Mouse (Mus musculus) MEL-GATA-1-ER (cell line): ENCODE measurements around the gene Col3a1.

Experiments
- DNase-seq: peaks from one replicate; pipeline ENCODE4 v3.0.0-alpha.2; 2012; ENCODE audit warnings: low read depth; ENCODE audit errors: extremely low read depth

Gene Col3a1

GRCm38 (mm10) chr1:45379992-45380690 lies 68.8 kb downstream of the Col3a1 start:
- no peak for DNase-seq

- no peak for DNase-seq
These were observed 70.5 kb downstream of the Col3a1 start for GRCm38 (mm10) chr1:45381866-45382265.
